Mouse (Mus musculus) stomach, embryonic 14.5 days (tissue): ENCODE measurements at regions not wholly inside any gene's neighbourhood (a gene's known extent, or its start where the extent isn't known, plus 50 kb on each side); places are given as distances from the start of the nearest gene placed in this dataset.

ENCODE experiments used
- ATAC-seq: fragments of 200-750 bp; cut with Nextera tagmentation; 2 replicates; pipeline ENCODE4 v1.8.0; 2017; ENCODE audit warnings: low read depth, moderate TSS enrichment; ENCODE audit not compliant: insufficient number of reproducible peaks, insufficient read depth, low FRiP score
- H3K27ac ChIP-seq: fragments of 300-500 bp; sonication (generic); 2 replicates; pipeline ENCODE4 v1.5.1; 2014; ENCODE audit warnings: mild to moderate bottlenecking, low read length, moderate library complexity, mixed read lengths
- H3K27me3 ChIP-seq: fragments of 300-500 bp; sonication (generic); 2 replicates; pipeline ENCODE4 v1.6.1; 2014; ENCODE audit warnings: low read length, control low read depth, mixed read lengths; ENCODE audit not compliant: control insufficient read depth, insufficient read depth
- H3K36me3 ChIP-seq: fragments of 300-500 bp; sonication (generic); 2 replicates; pipeline ENCODE4 v1.6.1; 2014; ENCODE audit warnings: mild to moderate bottlenecking, control low read depth, low read length, moderate library complexity, mixed read lengths; ENCODE audit not compliant: control insufficient read depth, insufficient read depth
- H3K4me1 ChIP-seq: fragments of 300-500 bp; sonication (generic); 2 replicates; pipeline ENCODE4 v1.6.1; 2014; ENCODE audit warnings: low read length, control low read depth, mixed read lengths; ENCODE audit not compliant: control insufficient read depth, insufficient read depth
- H3K4me2 ChIP-seq: fragments of 300-500 bp; sonication (generic); replicated peaks from 2 replicates; pipeline ENCODE4 v1.6.1; 2014; ENCODE audit warnings: low read depth, low read length, control low read depth
- H3K4me3 ChIP-seq: fragments of 300-500 bp; sonication (generic); 2 replicates; pipeline ENCODE4 v1.5.1; 2014; ENCODE audit warnings: low read depth, low read length, control low read depth
- H3K9ac ChIP-seq: fragments of 300-500 bp; sonication (generic); replicated peaks from 2 replicates; pipeline ENCODE4 v1.6.1; 2014; ENCODE audit warnings: low read depth, mild to moderate bottlenecking, control low read depth, low read length, moderate library complexity, mixed read lengths
- H3K9me3 ChIP-seq: fragments of 300-500 bp; sonication (generic); 2 replicates; pipeline ENCODE4 v1.6.1; 2016; ENCODE audit warnings: low read depth, low read length, control low read depth; ENCODE audit not compliant: control insufficient read depth
- WGBS: fragments of 180-500 bp; shearing (Covaris S2); extraction: QIAGEN DNeasy Blood & Tissue Kit; methylation state at CpG from one replicate; pipeline ENCODE4 v1.1.7; 2014; 5-methylcytosine and 5-hydroxymethylcytosine counted together

DNA sequence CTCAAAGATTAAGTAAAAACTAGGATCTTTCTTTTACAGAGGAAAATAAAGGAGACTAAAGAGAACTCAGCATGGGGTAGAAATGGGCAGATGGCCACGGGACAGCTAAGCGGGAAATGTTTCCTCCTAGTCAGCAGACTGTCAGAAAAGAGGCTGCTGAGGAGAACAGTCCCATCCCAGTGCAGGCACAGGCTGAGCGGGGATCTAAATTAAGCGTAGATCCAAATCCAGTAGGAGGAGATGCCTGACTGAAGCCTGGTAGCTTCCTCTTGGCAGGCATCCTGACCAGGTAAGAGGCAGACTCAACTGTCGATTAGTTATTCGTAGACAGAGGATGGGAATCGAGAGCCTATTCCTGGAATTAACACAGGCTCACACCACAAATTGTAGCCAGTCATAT is 569.2 kb downstream of the Ipo11 start:
- Histone ChIP-seq H3K27me3 (no peaks in the 10 kb centered on the region), H3K27ac (no peak overlapping the region), H3K36me3 (no peaks in the 10 kb centered on the region), H3K4me1 (no peaks in the 10 kb centered on the region), H3K4me3 (no peak overlapping the region), H3K4me2 (no peak overlapping the region), H3K9me3 (no peaks in the 10 kb centered on the region), H3K9ac (no peak overlapping the region)
- no peak for ATAC-seq
- WGBS: 88% methylated on average over 7 of the region's 7 CpGs

DNA sequence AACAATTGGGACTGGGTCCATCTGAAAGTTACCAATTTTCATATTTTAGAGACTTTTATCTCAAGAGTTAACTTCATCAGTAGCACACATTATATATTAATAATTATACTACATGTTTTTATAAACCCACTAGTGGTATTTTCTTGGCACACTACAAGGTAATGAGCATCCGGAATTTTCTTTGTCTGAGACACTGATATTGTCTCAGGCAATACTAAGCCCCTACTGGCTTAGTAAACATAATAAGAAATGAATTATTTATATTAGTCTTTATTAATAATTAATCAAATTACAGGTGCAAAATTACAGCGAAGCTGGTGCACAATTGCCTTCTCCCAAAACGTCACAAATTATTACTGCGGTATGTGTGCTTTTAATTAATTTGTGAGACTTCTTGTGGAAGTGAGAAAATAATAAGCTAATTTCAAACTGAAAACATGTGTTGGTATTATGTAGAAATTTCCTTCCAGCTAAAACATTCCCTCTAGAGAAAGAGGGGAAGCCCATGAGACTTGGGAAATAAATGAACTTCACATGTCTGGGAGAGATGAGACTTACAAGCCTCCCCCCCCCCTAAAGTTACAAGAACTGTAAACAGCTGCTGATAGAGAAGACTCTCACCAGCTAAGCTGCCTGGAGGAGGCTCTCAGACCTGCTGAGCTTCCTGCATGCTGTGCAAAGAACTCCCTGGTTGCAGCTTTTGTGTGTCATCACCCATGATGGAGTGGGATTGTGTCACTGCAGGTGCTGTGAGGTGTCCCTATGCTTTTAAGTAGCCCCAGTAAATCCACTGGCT is 583.9 kb downstream of the Ipo11 start:
- Histone ChIP-seq H3K4me2 (no peak overlapping the region), H3K9me3 (no peaks in the 10 kb centered on the region), H3K27ac (no peak overlapping the region), H3K4me3 (no peak overlapping the region), H3K4me1 (no peaks in the 10 kb centered on the region), H3K9ac (no peak overlapping the region), H3K36me3 (no peaks in the 10 kb centered on the region), H3K27me3 (no peaks in the 10 kb centered on the region)
- WGBS: 77% methylated on average over 4 of the region's 4 CpGs
- no peak for ATAC-seq

DNA sequence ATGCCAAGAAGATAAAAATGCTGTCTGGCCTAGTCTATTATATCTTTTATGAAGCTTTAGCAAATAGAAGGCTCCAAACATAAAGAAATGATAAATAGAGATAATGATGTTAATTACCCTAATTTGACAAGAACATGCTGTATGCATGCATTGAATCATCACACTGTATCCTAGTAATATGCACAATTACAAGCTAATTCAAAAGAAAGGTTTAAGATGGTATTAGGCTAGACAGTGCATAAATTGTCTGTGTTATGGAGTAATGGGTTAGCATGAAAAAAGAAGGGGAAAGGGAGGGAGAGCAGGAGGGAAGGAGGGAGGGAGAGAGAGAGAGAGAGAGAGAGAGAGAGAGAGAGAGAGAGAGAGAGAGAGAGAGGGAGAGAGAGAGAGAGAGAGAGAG is 604.7 kb downstream of the Ipo11 start:
- Histone ChIP-seq H3K4me1 (no peaks in the 10 kb centered on the region), H3K27me3 (no peaks in the 10 kb centered on the region)

DNA sequence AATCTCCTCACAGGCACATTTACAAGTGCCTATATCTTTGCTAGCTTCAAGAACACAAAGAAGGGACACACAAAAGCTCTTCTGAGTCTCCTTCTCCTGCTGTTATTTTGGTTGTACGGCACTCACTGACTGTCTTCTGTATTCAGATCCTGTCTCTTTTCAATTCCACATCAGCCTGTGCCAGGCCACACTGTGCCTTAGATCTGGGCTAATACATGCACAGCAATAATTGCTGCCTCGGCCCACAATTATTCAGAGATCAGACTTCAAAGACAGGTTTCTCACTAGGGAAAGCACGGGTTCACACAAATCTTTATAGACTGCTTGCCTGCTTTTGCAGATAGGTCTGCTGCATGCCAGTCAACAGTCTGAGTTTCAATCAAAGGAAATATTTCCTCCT is 617.8 kb downstream of the Ipo11 start:
- no peak overlapping the region for H3K27ac ChIP-seq
- no peak for ATAC-seq
- H3K36me3 ChIP-seq: no peaks in the 10 kb centered on the region
- WGBS: 76% methylated on average over 3 of the region's 3 CpGs
- no peaks in the 10 kb centered on the region for H3K9me3 ChIP-seq
- H3K4me2 ChIP-seq: no peak overlapping the region
- no peak overlapping the region for H3K9ac ChIP-seq
- no peaks in the 10 kb centered on the region for H3K4me1 ChIP-seq
- H3K27me3 ChIP-seq: no peaks in the 10 kb centered on the region
- no peak overlapping the region for H3K4me3 ChIP-seq

More for the DNA sequence above, 604.7 kb downstream of the Ipo11 start:
- H3K36me3 ChIP-seq: no peaks in the 10 kb centered on the region
- no peaks in the 10 kb centered on the region for H3K9me3 ChIP-seq
- no peak overlapping the region for H3K4me2 ChIP-seq
- H3K27ac ChIP-seq: no peak overlapping the region
- H3K4me3 ChIP-seq: no peak overlapping the region
- ATAC-seq: no peak
- no peak overlapping the region for H3K9ac ChIP-seq

DNA sequence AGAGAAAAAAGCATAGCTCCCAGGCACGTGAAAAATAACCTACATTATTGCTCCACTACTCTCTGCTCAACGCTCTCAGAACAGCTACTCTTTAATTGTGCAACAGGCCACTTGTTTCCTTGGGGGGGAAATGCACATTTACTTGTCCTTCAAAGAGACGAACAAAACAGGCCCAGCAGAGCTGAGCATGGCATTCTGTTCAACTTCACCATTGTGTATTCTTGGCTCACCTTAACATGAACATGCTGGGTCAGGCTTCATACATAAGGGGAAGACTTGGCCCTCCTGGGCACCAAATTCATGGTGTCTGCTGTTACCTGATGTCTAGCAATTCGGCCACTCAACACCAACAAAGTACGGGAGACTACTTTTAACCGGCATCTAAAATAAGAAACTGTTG is 618.3 kb downstream of the Ipo11 start:
- Histone ChIP-seq H3K9me3 (no peaks in the 10 kb centered on the region), H3K4me2 (no peak overlapping the region), H3K27me3 (no peaks in the 10 kb centered on the region), H3K4me3 (no peak overlapping the region), H3K4me1 (no peaks in the 10 kb centered on the region), H3K27ac (no peak overlapping the region), H3K9ac (no peak overlapping the region), H3K36me3 (no peaks in the 10 kb centered on the region)
- no peak for ATAC-seq
- WGBS: 87% methylated on average over 6 of the region's 6 CpGs

DNA sequence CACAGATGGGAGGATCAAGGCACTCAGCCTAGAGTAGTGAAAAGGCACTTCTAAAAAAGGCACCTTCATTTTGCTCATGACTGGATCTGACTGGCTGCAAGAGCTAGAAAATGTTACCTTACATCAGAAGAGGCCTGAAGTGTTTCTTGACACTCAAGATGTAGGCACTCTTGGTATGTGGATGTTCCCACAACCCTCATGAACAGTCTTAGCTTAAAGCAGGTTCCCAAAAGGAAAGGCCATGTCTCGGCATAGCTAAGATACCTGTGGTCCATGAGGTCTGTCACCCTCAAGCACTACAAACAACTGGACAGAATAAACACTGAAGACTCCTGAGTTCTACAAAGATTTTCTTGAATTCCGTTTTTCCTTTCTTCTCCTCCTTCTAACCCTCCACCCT is 619.5 kb downstream of the Ipo11 start:
- H3K27me3 ChIP-seq: no peaks in the 10 kb centered on the region

DNA sequence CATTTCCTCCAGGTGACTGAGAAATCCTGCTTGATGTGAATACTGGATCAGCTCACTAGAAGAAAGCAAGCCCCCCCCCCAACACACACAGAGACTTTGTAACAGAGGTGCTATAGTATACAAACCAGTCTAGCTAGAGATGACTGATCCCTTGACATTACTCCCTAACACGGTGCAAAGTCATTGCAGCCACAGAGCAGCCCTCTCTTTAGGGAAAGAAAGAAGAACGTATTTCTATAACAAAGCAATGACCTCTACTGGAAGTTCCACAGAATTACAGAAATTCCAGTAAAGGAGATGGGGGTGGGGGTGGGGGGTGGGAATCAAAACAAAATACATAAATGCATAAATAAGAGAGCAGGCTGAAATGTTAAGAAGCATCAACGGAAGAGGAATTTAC is 655.6 kb downstream of the Ipo11 start:
- no peak for ATAC-seq
- Histone ChIP-seq H3K27ac (no peak overlapping the region), H3K9ac (no peak overlapping the region), H3K36me3 (no peaks in the 10 kb centered on the region), H3K4me3 (no peak overlapping the region), H3K4me2 (no peak overlapping the region), H3K9me3 (no peaks in the 10 kb centered on the region), H3K4me1 (no peaks in the 10 kb centered on the region), H3K27me3 (no peaks in the 10 kb centered on the region)
- 43% methylated on average over 3 of the region's 3 CpGs for WGBS

More for the DNA sequence above, 619.5 kb downstream of the Ipo11 start:
- Histone ChIP-seq H3K9ac (no peak overlapping the region), H3K27ac (no peak overlapping the region), H3K4me3 (no peak overlapping the region), H3K36me3 (no peaks in the 10 kb centered on the region), H3K4me1 (no peaks in the 10 kb centered on the region), H3K9me3 (no peaks in the 10 kb centered on the region), H3K4me2 (no peak overlapping the region)
- WGBS: 57% methylated on average over 2 of the region's 2 CpGs
- ATAC-seq: no peak

DNA sequence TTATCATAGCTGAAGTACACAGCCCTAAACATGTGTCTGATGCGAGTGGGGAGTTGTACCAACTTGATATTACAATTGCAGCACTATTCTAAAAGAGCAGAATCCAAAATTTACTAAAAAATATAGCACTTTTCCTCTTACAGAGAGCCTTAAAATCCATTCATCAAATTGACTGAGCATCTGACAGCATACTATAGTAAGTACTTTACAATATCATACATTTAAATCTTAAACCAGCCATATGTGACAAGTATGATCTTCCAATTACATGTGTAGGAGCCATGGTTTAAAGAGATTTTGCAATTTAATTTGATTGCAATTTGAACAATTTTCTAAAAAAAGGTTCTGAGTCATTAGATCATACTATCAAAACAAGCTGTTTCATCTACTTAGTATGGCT is 676.9 kb downstream of the Ipo11 start:
- H3K9ac ChIP-seq: no peak overlapping the region
- no peak overlapping the region for H3K27ac ChIP-seq
- no peak overlapping the region for H3K4me2 ChIP-seq
- H3K9me3 ChIP-seq: no peaks in the 10 kb centered on the region
- H3K36me3 ChIP-seq: no peaks in the 10 kb centered on the region
- no peaks in the 10 kb centered on the region for H3K4me1 ChIP-seq
- H3K4me3 ChIP-seq: no peak overlapping the region
- H3K27me3 ChIP-seq: no peaks in the 10 kb centered on the region
- no peak for ATAC-seq
- WGBS: 70% methylated on average over 1 of the region's 1 CpGs
